Mouse (Mus musculus): ENCODE measurements around the gene Tmem236.

The Tmem236 gene

GRCm38 (mm10) chr2:14244668-14245067, 70.3 kb downstream of the Tmem236 start:
- in situ Hi-C loops (cut with MboI, MseI): no loop called here

- in situ Hi-C loops (cut with MboI, MseI): no loop called here
These were observed 75.7 kb downstream of the Tmem236 start for GRCm38 (mm10) chr2:14249839-14250564.

GRCm38 (mm10) chr2:14251938-14252337, 77.6 kb downstream of the Tmem236 start:
- in situ Hi-C loops (cut with MboI, MseI): no loop called here

- in situ Hi-C loops (cut with MboI, MseI): no loop called here
These were observed 84.1 kb downstream of the Tmem236 start for GRCm38 (mm10) chr2:14258345-14258850.

- in situ Hi-C loops (cut with MboI, MseI): no loop called here
These were observed 87.8 kb downstream of the Tmem236 start for GRCm38 (mm10) chr2:14262090-14262489.

- in situ Hi-C loops (cut with MboI, MseI): no loop called here
These were observed 94.8 kb downstream of the Tmem236 start for GRCm38 (mm10) chr2:14269160-14269559.
